Mouse (Mus musculus): ENCODE measurements around the gene Sema5b. TPM values are rescaled to one million over a fixed set of nuclear protein-coding genes. Genes with fewer than 3 reads are reported as not detected.

The Sema5b gene
- 18.1 and 21.4 TPM in 2 replicates for polyA plus RNA-seq (2014; fragmentation: Nextera tagmentation; extraction: Ambion mirVana)

- Histone ChIP-seq H3K27ac (ENCODE audit: low read depth, low read length) (peak within 1 kb of the TSS; percentile 61), H3K4me3 (ENCODE audit: low read depth, low read length) (peak within 1 kb of the TSS; percentile 76), H3K9ac (replicated peaks; ENCODE audit: low read depth, low read length) (peak within 1 kb of the TSS; percentile 66), H3K4me1 (ENCODE audit: control insufficient read depth, insufficient read depth, low read length) (peaks cover 7% of the 10 kb centered on the region; the same call in 1 of the 2 replicates), H3K36me3 (ENCODE audit: control insufficient read depth, insufficient read depth, low read length) (no peaks in the 10 kb centered on the region), H3K27me3 (ENCODE audit: control insufficient read depth, insufficient read depth, low read length) (no peaks in the 10 kb centered on the region), H3K9me3 (ENCODE audit: control insufficient read depth, low read length) (no peaks in the 10 kb centered on the region), H3K4me2 (ENCODE audit: low read depth, low read length) (peak within 1 kb of the TSS; percentile 86)
- ATAC-seq (ENCODE audit: low read depth): peak; percentile 87
- under 1% methylated on average over 42 of the region's 54 CpGs for WGBS
These were observed at the start of gene Sema5b for GRCm38 (mm10) chr16:35541117-35541641. Gene Sema5b (plus strand): TSS chr16:35541145.

- Histone ChIP-seq H3K9ac (replicated peaks; ENCODE audit: low read depth, low read length) (no peak overlapping the region), H3K9me3 (ENCODE audit: control insufficient read depth, low read length) (no peaks in the 10 kb centered on the region), H3K36me3 (ENCODE audit: control insufficient read depth, insufficient read depth, low read length) (no peaks in the 10 kb centered on the region), H3K27ac (ENCODE audit: low read depth, low read length) (no peak overlapping the region), H3K4me2 (ENCODE audit: low read depth, low read length) (no peak overlapping the region), H3K4me1 (ENCODE audit: control insufficient read depth, insufficient read depth, low read length) (no peaks in the 10 kb centered on the region), H3K27me3 (ENCODE audit: control insufficient read depth, insufficient read depth, low read length) (no peaks in the 10 kb centered on the region), H3K4me3 (ENCODE audit: low read depth, low read length) (no peak overlapping the region)
- whole genome bisulfite sequencing: 94% methylated on average over 3 of the region's 3 CpGs
- no peak for ATAC-seq (ENCODE audit: low read depth)
These were observed 40.6 kb upstream of the Sema5b start for GRCm38 (mm10) chr16:35500342-35500741.

DNA sequence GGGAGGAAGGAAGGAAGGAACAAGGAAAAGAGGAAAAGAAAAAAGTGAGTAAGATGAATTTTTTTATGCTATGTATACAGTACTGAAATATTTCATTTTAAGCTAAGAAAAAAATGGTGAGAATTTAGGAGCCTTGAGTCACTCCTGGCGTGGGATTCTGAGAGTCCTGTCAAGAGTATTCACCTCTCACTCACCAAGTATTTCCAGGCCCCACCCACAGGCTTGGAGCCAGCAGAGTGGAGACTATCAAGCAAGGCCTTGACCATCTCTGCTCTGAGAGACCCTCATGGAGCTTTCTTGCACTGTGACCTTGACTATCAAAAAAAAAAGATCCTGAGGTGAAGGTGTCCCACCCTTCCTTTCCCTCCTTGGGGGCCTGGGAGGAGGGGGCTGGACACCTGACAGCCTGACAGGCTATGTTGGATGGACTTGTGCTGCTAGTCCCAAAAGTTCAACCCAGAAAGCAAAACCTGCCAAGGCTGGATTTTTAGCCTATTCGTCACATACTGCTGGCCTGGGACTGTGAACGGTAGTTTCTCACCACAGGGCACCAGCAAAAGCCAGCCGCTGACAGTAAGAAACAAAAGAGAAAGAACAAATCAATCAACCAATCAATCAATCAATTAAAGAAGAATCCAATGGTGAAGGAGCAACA is 39.7 kb upstream of the Sema5b start:
- Histone ChIP-seq H3K36me3 (ENCODE audit: control insufficient read depth, insufficient read depth, low read length) (no peaks in the 10 kb centered on the region), H3K9ac (replicated peaks; ENCODE audit: low read depth, low read length) (no peak overlapping the region), H3K9me3 (ENCODE audit: control insufficient read depth, low read length) (no peaks in the 10 kb centered on the region), H3K4me3 (ENCODE audit: low read depth, low read length) (no peak overlapping the region), H3K27me3 (ENCODE audit: control insufficient read depth, insufficient read depth, low read length) (no peaks in the 10 kb centered on the region), H3K4me1 (ENCODE audit: control insufficient read depth, insufficient read depth, low read length) (no peaks in the 10 kb centered on the region), H3K27ac (ENCODE audit: low read depth, low read length) (no peak overlapping the region), H3K4me2 (ENCODE audit: low read depth, low read length) (no peak overlapping the region)
- no peak for ATAC-seq (ENCODE audit: low read depth)
- 53% methylated on average over 4 of the region's 4 CpGs for WGBS

GRCm38 (mm10) chr16:35502456-35502855 is 38.5 kb upstream of the Sema5b start:
- Histone ChIP-seq H3K27ac (ENCODE audit: low read depth, low read length) (no peak overlapping the region), H3K4me2 (ENCODE audit: low read depth, low read length) (no peak overlapping the region), H3K9ac (replicated peaks; ENCODE audit: low read depth, low read length) (no peak overlapping the region), H3K36me3 (ENCODE audit: control insufficient read depth, insufficient read depth, low read length) (no peaks in the 10 kb centered on the region), H3K27me3 (ENCODE audit: control insufficient read depth, insufficient read depth, low read length) (no peaks in the 10 kb centered on the region), H3K9me3 (ENCODE audit: control insufficient read depth, low read length) (no peaks in the 10 kb centered on the region), H3K4me3 (ENCODE audit: low read depth, low read length) (no peak overlapping the region), H3K4me1 (ENCODE audit: control insufficient read depth, insufficient read depth, low read length) (no peaks in the 10 kb centered on the region)
- no peak for ATAC-seq (ENCODE audit: low read depth)
- WGBS: 87% methylated on average over 11 of the region's 11 CpGs

DNA sequence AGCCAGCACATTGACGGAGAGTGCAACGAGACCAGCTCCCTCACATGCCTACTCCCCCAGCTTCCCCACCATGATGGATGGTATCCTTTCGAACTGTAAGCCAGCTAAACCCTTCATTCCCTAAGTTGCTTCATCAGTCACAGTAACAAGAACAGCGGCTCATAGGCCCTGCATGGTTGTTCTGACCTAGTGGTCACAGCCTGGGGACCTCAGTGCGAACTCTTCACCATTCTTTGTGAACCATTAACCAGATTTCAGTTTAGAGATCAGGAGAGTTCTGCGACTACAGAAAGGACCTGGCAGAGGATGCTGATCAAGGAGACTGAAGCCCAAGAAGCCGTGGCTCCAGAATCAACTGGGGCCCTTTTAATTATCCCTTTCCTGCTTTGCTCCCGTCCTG is 36.7 kb upstream of the Sema5b start:
- ATAC-seq (ENCODE audit: low read depth): no peak
- Histone ChIP-seq H3K4me3 (ENCODE audit: low read depth, low read length) (no peak overlapping the region), H3K4me2 (ENCODE audit: low read depth, low read length) (no peak overlapping the region), H3K27ac (ENCODE audit: low read depth, low read length) (no peak overlapping the region), H3K27me3 (ENCODE audit: control insufficient read depth, insufficient read depth, low read length) (no peaks in the 10 kb centered on the region), H3K9me3 (ENCODE audit: control insufficient read depth, low read length) (no peaks in the 10 kb centered on the region), H3K9ac (replicated peaks; ENCODE audit: low read depth, low read length) (no peak overlapping the region), H3K36me3 (ENCODE audit: control insufficient read depth, insufficient read depth, low read length) (no peaks in the 10 kb centered on the region), H3K4me1 (ENCODE audit: control insufficient read depth, insufficient read depth, low read length) (no peaks in the 10 kb centered on the region)
- 85% methylated on average over 8 of the region's 8 CpGs for WGBS

DNA sequence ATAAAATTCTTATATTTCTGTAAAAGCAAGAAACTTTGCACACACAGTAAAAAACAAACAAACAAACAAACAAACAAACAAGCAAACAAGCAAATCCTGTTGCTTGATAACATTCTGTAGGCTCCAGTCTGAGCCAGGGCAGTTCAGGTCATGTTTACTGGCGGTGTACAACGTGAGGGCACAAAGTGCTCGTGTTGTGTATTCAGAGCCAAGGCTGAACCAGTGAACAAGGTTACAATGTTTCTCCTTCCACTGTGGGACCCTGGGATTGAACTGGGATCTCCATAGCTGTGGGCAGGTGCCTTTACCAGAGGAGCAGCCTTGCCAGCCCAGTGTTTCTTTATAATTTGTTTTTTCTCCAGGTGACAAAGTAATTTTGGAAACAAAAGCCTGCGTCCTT is 35.2 kb upstream of the Sema5b start:
- Histone ChIP-seq H3K9ac (replicated peaks; ENCODE audit: low read depth, low read length) (no peak overlapping the region), H3K9me3 (ENCODE audit: control insufficient read depth, low read length) (no peaks in the 10 kb centered on the region), H3K27me3 (ENCODE audit: control insufficient read depth, insufficient read depth, low read length) (no peaks in the 10 kb centered on the region), H3K27ac (ENCODE audit: low read depth, low read length) (no peak overlapping the region), H3K4me2 (ENCODE audit: low read depth, low read length) (no peak overlapping the region), H3K4me1 (ENCODE audit: control insufficient read depth, insufficient read depth, low read length) (no peaks in the 10 kb centered on the region), H3K36me3 (ENCODE audit: control insufficient read depth, insufficient read depth, low read length) (no peaks in the 10 kb centered on the region), H3K4me3 (ENCODE audit: low read depth, low read length) (no peak overlapping the region)
- no peak for ATAC-seq (ENCODE audit: low read depth)
- 91% methylated on average over 4 of the region's 4 CpGs for WGBS

DNA sequence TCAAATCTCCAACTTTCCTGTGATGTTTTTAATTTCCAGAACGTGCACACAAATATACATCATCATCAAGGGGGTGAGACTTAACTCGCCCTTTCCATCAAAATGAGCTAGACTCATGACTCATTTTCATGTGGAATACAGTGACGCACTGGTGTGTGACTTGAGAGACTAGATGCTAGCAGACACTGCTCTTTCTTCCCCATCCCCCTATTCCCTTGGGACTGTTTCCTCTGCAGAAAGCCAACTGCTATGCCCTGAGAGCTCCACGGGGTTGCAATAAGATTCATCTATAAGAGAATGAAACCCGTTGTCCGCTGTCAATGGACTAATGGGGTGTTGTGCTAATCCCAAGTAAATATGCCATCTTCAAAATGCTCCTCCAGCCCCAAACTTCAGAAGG is 32.4 kb upstream of the Sema5b start:
- Histone ChIP-seq H3K4me3 (ENCODE audit: low read depth, low read length) (no peak overlapping the region), H3K4me2 (ENCODE audit: low read depth, low read length) (no peak overlapping the region), H3K27ac (ENCODE audit: low read depth, low read length) (no peak overlapping the region), H3K9me3 (ENCODE audit: control insufficient read depth, low read length) (no peaks in the 10 kb centered on the region), H3K4me1 (ENCODE audit: control insufficient read depth, insufficient read depth, low read length) (no peaks in the 10 kb centered on the region), H3K27me3 (ENCODE audit: control insufficient read depth, insufficient read depth, low read length) (no peaks in the 10 kb centered on the region), H3K36me3 (ENCODE audit: control insufficient read depth, insufficient read depth, low read length) (no peaks in the 10 kb centered on the region), H3K9ac (replicated peaks; ENCODE audit: low read depth, low read length) (no peak overlapping the region)
- ATAC-seq (ENCODE audit: low read depth): no peak
- WGBS: 81% methylated on average over 6 of the region's 6 CpGs

DNA sequence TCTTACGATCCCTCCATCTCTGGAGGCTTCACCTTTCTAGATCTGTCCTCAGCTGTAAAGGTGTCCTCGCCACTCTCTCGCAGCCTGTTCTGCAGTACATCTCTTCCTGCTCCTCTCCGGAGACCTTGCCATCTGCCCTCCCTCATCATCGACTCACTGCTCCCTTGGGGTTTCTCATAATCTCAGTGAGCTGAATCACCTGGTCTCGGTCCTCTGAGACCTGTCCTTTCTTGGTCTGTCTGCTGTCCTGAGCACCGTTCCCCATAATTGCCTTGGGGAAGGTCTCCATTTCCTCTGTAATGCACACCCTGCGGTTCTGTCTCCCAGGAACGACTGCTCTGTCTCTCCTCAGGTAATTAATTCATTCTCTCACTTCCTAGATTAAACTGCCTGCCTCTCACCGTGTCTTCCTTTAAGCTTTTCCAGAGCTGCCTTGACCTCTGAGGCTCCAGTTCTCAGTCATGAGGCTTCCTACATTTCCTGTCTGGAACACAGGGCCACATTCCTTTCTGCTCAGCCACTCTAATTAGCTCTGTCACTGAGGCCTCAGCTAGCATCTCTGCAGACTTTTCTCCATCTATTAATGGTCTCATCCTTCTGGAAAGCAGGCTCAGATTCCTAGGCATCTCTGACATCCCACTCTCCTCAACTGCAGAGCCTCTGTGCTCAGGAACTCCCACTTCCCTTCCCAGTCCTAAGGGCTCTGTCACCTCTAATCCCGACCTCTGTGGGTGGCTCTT is 31.4 kb upstream of the Sema5b start:
- no peaks in the 10 kb centered on the region for H3K36me3 ChIP-seq (ENCODE audit: control insufficient read depth, insufficient read depth, low read length)
- H3K9me3 ChIP-seq (ENCODE audit: control insufficient read depth, low read length): no peaks in the 10 kb centered on the region
- H3K27ac ChIP-seq (ENCODE audit: low read depth, low read length): no peak overlapping the region
- H3K4me3 ChIP-seq (ENCODE audit: low read depth, low read length): no peak overlapping the region
- H3K9ac ChIP-seq (replicated peaks; ENCODE audit: low read depth, low read length): no peak overlapping the region
- no peaks in the 10 kb centered on the region for H3K27me3 ChIP-seq (ENCODE audit: control insufficient read depth, insufficient read depth, low read length)
- 43% methylated on average over 11 of the region's 11 CpGs for WGBS
- H3K4me1 ChIP-seq (ENCODE audit: control insufficient read depth, insufficient read depth, low read length): no peaks in the 10 kb centered on the region
- no peak overlapping the region for H3K4me2 ChIP-seq (ENCODE audit: low read depth, low read length)
- no peak for ATAC-seq (ENCODE audit: low read depth)

- H3K4me1 ChIP-seq (ENCODE audit: control insufficient read depth, insufficient read depth, low read length): peaks cover 10% of the 10 kb centered on the region; the same call in 1 of the 2 replicates
These were observed 24.9 kb upstream of the Sema5b start for GRCm38 (mm10) chr16:35515977-35516612.

More at GRCm38 (mm10) chr16:35515977-35516612, 24.9 kb upstream of the Sema5b start:
- Histone ChIP-seq H3K9me3 (ENCODE audit: control insufficient read depth, low read length) (no peaks in the 10 kb centered on the region), H3K4me2 (ENCODE audit: low read depth, low read length) (no peak overlapping the region), H3K27ac (ENCODE audit: low read depth, low read length) (no peak overlapping the region), H3K4me3 (ENCODE audit: low read depth, low read length) (no peak overlapping the region), H3K27me3 (ENCODE audit: control insufficient read depth, insufficient read depth, low read length) (no peaks in the 10 kb centered on the region), H3K9ac (replicated peaks; ENCODE audit: low read depth, low read length) (no peak overlapping the region), H3K36me3 (ENCODE audit: control insufficient read depth, insufficient read depth, low read length) (no peaks in the 10 kb centered on the region)
- peak; percentile 32; the same call in 1 of the 2 replicates for ATAC-seq (ENCODE audit: low read depth)
- 26% methylated on average over 21 of the region's 21 CpGs for WGBS
